Mouse (Mus musculus): ENCODE data around the gene Cdyl. TPM values are rescaled to one million over a fixed set of nuclear protein-coding genes. Genes with fewer than 3 reads are reported as not detected.
A peak's percentile ranks its signal among the peaks of the same experiment; 100 is the strongest.

Gene Cdyl
- polyA plus RNA-seq, 1 experiment: 41.1 TPM

DNA sequence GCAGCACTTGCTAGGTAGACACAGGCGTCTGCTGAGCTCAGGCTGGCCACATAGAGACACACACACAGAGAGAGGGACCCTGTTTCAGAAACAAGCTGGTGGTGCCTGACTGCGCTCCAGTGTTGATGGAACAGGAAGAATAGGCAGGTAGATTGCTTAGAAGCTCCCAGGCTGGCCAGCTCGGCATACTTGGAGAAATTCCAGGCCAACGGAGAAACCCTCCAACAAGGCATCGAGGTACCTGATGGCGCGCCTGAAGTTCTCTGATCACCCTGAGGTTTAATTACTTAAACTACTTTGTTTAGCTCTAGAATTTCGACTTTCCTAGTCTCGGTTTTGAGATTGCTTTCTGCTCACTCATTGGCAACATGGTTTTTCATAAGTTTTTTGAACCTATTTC, 110.8 kb downstream of the Cdyl start:
- Histone ChIP-seq H3K36me3 (ENCODE audit: control insufficient read depth, insufficient read depth, low read length, poor library complexity, severe bottlenecking) (no peaks in the 10 kb centered on the region), H3K9ac (ENCODE audit: low read depth, poor library complexity, severe bottlenecking) (no peak overlapping the region), H3K9me3 (replicated peaks; ENCODE audit: control insufficient read depth, insufficient read depth, low read length, poor library complexity, severe bottlenecking) (no peaks in the 10 kb centered on the region), H3K4me3 (ENCODE audit: low read depth, low read length) (no peak overlapping the region), H3K4me1 (ENCODE audit: control insufficient read depth, insufficient read depth, low read length) (peaks cover 7% of the 10 kb centered on the region), H3K27ac (ENCODE audit: insufficient read depth, low read length) (no peak overlapping the region), H3K27me3 (ENCODE audit: control insufficient read depth, insufficient read depth, low read length, poor library complexity, severe bottlenecking) (no peaks in the 10 kb centered on the region)
- TF ChIP-seq EP300 (IDR thresholded peaks at IDR 0.05; ENCODE audit: insufficient read depth, low read depth, low read length) (no peak), CTCF (IDR thresholded peaks at IDR 0.05; ENCODE audit: low read depth, low read length) (no peak), POLR2A (IDR thresholded peaks at IDR 0.05; ENCODE audit: insufficient read depth, low read length) (no peak)

DNA sequence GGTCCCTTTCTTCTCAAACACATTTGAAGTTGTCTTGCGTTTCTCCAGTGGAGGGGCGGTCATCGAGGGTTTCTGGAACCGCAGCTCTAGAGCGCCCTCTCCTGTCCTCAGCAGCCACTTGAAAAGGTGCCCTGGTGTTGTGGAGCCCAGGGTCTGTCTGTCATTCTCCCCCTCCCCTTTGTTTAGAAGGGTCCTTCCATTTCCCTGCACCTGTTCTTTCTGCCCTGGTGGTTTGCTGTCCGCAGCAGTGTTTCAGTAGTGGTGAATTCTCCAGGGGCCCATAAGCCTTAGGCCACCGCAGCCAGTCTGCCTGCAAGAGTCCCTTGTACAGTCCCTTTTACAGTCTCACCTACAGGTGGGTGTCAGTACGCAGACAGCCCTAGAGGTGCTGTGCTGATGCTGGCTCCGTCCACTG, 112.3 kb downstream of the Cdyl start:
- Histone ChIP-seq H3K27ac (ENCODE audit: insufficient read depth, low read length) (no peak overlapping the region), H3K36me3 (ENCODE audit: control insufficient read depth, insufficient read depth, low read length, poor library complexity, severe bottlenecking) (no peaks in the 10 kb centered on the region), H3K27me3 (ENCODE audit: control insufficient read depth, insufficient read depth, low read length, poor library complexity, severe bottlenecking) (no peaks in the 10 kb centered on the region), H3K9me3 (replicated peaks; ENCODE audit: control insufficient read depth, insufficient read depth, low read length, poor library complexity, severe bottlenecking) (no peaks in the 10 kb centered on the region), H3K9ac (ENCODE audit: low read depth, poor library complexity, severe bottlenecking) (no peak overlapping the region), H3K4me1 (ENCODE audit: control insufficient read depth, insufficient read depth, low read length) (peaks cover 5% of the 10 kb centered on the region), H3K4me3 (ENCODE audit: low read depth, low read length) (no peak overlapping the region)
- TF ChIP-seq EP300 (IDR thresholded peaks at IDR 0.05; ENCODE audit: insufficient read depth, low read depth, low read length) (no peak), CTCF (IDR thresholded peaks at IDR 0.05; ENCODE audit: low read depth, low read length) (peak; percentile 67)

DNA sequence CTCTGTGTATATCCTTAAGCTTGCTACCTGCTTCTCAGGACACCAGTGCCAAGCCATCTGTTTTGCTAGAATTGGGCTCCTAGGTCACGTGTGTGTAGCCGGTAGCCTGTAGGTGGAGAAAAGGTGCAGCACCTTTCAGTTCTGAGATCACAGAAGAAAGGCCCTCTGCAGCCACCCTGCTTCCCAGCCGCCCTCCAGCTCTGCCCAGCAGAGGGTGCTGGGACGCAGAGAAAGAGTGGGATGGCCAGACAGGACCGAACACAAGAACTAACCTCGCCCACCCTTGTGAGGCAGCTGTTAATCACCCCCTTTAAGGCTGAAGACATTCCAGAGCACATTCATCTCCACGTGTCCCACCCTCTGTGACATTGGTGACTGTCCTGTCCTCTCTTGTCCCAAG, 114.1 kb downstream of the Cdyl start:
- no peak overlapping the region for H3K9ac ChIP-seq (ENCODE audit: low read depth, poor library complexity, severe bottlenecking)
- peaks cover 5% of the 10 kb centered on the region for H3K4me1 ChIP-seq (ENCODE audit: control insufficient read depth, insufficient read depth, low read length)
- no peaks in the 10 kb centered on the region for H3K27me3 ChIP-seq (ENCODE audit: control insufficient read depth, insufficient read depth, low read length, poor library complexity, severe bottlenecking)
- peak; percentile 75 for TF ChIP-seq CTCF (IDR thresholded peaks at IDR 0.05; ENCODE audit: low read depth, low read length)
- TF ChIP-seq POLR2A (IDR thresholded peaks at IDR 0.05; ENCODE audit: insufficient read depth, low read length): no peak
- no peak overlapping the region for H3K27ac ChIP-seq (ENCODE audit: insufficient read depth, low read length)
- H3K9me3 ChIP-seq (replicated peaks; ENCODE audit: control insufficient read depth, insufficient read depth, low read length, poor library complexity, severe bottlenecking): no peaks in the 10 kb centered on the region
- no peak overlapping the region for H3K4me3 ChIP-seq (ENCODE audit: low read depth, low read length)
- H3K36me3 ChIP-seq (ENCODE audit: control insufficient read depth, insufficient read depth, low read length, poor library complexity, severe bottlenecking): no peaks in the 10 kb centered on the region

DNA sequence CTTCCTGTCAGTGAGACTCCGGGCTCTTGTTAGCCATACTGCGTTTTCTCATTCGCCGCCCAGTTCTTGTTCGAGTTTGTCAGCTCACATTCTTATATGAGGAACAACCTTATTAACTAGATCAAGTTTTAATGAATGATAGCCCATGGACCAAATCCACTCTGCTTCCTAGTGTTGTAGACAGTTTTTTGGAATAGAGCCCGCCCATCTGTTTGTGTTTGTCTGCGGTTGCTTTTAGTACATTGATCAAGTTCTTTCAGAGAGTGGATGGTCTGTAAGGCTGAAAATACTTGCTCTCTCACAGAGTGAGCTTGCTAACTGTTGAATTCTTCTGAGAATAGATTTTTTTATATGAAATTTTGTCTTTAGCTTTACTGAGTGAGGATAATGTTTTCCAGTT, 116.5 kb downstream of the Cdyl start:
- H3K36me3 ChIP-seq (ENCODE audit: control insufficient read depth, insufficient read depth, low read length, poor library complexity, severe bottlenecking): no peaks in the 10 kb centered on the region
- no peak overlapping the region for H3K27ac ChIP-seq (ENCODE audit: insufficient read depth, low read length)
- peaks cover 5% of the 10 kb centered on the region for H3K4me1 ChIP-seq (ENCODE audit: control insufficient read depth, insufficient read depth, low read length)
- TF ChIP-seq CTCF (IDR thresholded peaks at IDR 0.05; ENCODE audit: low read depth, low read length) (no peak), POLR2A (IDR thresholded peaks at IDR 0.05; ENCODE audit: insufficient read depth, low read length) (no peak), EP300 (IDR thresholded peaks at IDR 0.05; ENCODE audit: insufficient read depth, low read depth, low read length) (no peak)
- H3K4me3 ChIP-seq (ENCODE audit: low read depth, low read length): no peak overlapping the region
- H3K9ac ChIP-seq (ENCODE audit: low read depth, poor library complexity, severe bottlenecking): no peak overlapping the region
- no peaks in the 10 kb centered on the region for H3K9me3 ChIP-seq (replicated peaks; ENCODE audit: control insufficient read depth, insufficient read depth, low read length, poor library complexity, severe bottlenecking)
- H3K27me3 ChIP-seq (ENCODE audit: control insufficient read depth, insufficient read depth, low read length, poor library complexity, severe bottlenecking): no peaks in the 10 kb centered on the region

DNA sequence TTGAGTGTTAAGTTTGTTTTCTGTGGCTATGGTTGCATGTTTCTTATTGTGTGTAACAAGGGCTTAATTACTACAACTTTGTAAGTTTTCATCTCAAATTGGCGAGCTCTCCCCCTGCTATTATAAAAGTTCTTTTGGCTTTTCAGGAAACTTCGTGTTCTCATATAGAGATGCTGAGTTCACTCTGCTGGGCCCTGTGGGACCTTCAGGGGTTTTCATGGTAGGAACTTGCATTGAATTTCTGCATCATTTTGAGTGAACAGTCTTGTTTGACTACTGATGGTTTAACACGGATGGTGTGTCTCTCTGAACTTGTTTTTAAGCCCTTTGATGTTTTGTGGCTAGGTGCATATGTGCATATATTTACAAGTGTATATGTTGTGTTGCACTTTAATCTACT, 121.1 kb downstream of the Cdyl start:
- Histone ChIP-seq H3K27ac (ENCODE audit: insufficient read depth, low read length) (no peak overlapping the region), H3K36me3 (ENCODE audit: control insufficient read depth, insufficient read depth, low read length, poor library complexity, severe bottlenecking) (no peaks in the 10 kb centered on the region), H3K4me3 (ENCODE audit: low read depth, low read length) (no peak overlapping the region), H3K27me3 (ENCODE audit: control insufficient read depth, insufficient read depth, low read length, poor library complexity, severe bottlenecking) (no peaks in the 10 kb centered on the region), H3K9me3 (replicated peaks; ENCODE audit: control insufficient read depth, insufficient read depth, low read length, poor library complexity, severe bottlenecking) (no peaks in the 10 kb centered on the region), H3K4me1 (ENCODE audit: control insufficient read depth, insufficient read depth, low read length) (no peaks in the 10 kb centered on the region), H3K9ac (ENCODE audit: low read depth, poor library complexity, severe bottlenecking) (no peak overlapping the region)
- TF ChIP-seq POLR2A (IDR thresholded peaks at IDR 0.05; ENCODE audit: insufficient read depth, low read length): no peak
- TF ChIP-seq CTCF (IDR thresholded peaks at IDR 0.05; ENCODE audit: low read depth, low read length): no peak
- no peak for TF ChIP-seq EP300 (IDR thresholded peaks at IDR 0.05; ENCODE audit: insufficient read depth, low read depth, low read length)

DNA sequence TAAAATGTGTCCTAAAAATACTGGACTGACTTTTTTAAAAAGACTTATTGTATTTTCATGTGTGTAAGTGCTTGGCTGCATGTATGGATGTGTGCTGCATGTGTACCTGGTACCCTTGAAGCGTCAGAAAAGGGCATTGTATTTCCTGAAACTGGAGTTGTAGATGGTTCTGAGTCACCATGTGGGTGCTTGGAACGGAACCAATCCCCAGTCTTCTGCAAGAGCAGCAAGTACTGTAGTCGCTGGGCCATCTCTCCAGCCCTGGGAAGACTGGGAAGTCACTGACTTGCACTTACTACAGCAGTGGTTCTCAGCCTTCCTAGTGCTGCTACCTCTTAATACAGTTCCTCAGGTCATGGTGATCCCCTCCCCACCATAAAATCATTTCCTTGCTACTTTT, 122.1 kb downstream of the Cdyl start:
- no peaks in the 10 kb centered on the region for H3K36me3 ChIP-seq (ENCODE audit: control insufficient read depth, insufficient read depth, low read length, poor library complexity, severe bottlenecking)
- peaks cover 2% of the 10 kb centered on the region for H3K4me1 ChIP-seq (ENCODE audit: control insufficient read depth, insufficient read depth, low read length)
- H3K27me3 ChIP-seq (ENCODE audit: control insufficient read depth, insufficient read depth, low read length, poor library complexity, severe bottlenecking): no peaks in the 10 kb centered on the region
- H3K9ac ChIP-seq (ENCODE audit: low read depth, poor library complexity, severe bottlenecking): no peak overlapping the region
- TF ChIP-seq CTCF (IDR thresholded peaks at IDR 0.05; ENCODE audit: low read depth, low read length) (no peak), EP300 (IDR thresholded peaks at IDR 0.05; ENCODE audit: insufficient read depth, low read depth, low read length) (no peak), POLR2A (IDR thresholded peaks at IDR 0.05; ENCODE audit: insufficient read depth, low read length) (no peak)
- no peak overlapping the region for H3K27ac ChIP-seq (ENCODE audit: insufficient read depth, low read length)
- H3K4me3 ChIP-seq (ENCODE audit: low read depth, low read length): no peak overlapping the region
- no peaks in the 10 kb centered on the region for H3K9me3 ChIP-seq (replicated peaks; ENCODE audit: control insufficient read depth, insufficient read depth, low read length, poor library complexity, severe bottlenecking)

Measured in ES-Bruce4 (cell line).